Mouse (Mus musculus) cerebellum, postnatal 4 days (tissue): ENCODE measurements around the gene Wapl.
A peak's percentile ranks its signal among the peaks of the same experiment; 100 is the strongest.

ENCODE experiments used
- DNase-seq, 2 experiments: peaks; one replicate each; pipeline ENCODE4 v3.0.0; 2022; ENCODE audit warnings: low spot score in 2 of 2, mixed read lengths in 1 of 2

Gene Wapl

GRCm38 (mm10) chr14:34673395-34674228 lies at the start of gene Wapl:
Wapl (plus strand) TSS chr14:34673928.
- DNase-seq = peak; percentile 91 to 96

GRCm38 (mm10) chr14:34626824-34627223 lies 46.9 kb upstream of the Wapl start:
- no peak for DNase-seq

- no peak for DNase-seq
Observed at GRCm38 (mm10) chr14:34632722-34633448, 40.8 kb upstream of the Wapl start.

- DNase-seq = no peak
Observed at GRCm38 (mm10) chr14:34635192-34635591, 38.5 kb upstream of the Wapl start.

- DNase-seq = no peak
Observed at GRCm38 (mm10) chr14:34635721-34636120, 38.0 kb upstream of the Wapl start.

- DNase-seq = no peak
Observed at GRCm38 (mm10) chr14:34644140-34644539, 29.6 kb upstream of the Wapl start.

GRCm38 (mm10) chr14:34647870-34648475 lies 25.8 kb upstream of the Wapl start:
- no peak for DNase-seq

GRCm38 (mm10) chr14:34657131-34657530 lies 16.6 kb upstream of the Wapl start:
- no peak for DNase-seq

GRCm38 (mm10) chr14:34660351-34660787 lies 13.4 kb upstream of the Wapl start:
- no peak for DNase-seq

GRCm38 (mm10) chr14:34660788-34661591 lies 12.7 kb upstream of the Wapl start:
- DNase-seq = no peak

GRCm38 (mm10) chr14:34661621-34662477 lies 11.9 kb upstream of the Wapl start:
- no peak for DNase-seq

GRCm38 (mm10) chr14:34662478-34662826 lies 11.3 kb upstream of the Wapl start:
- DNase-seq = no peak

GRCm38 (mm10) chr14:34663381-34663780 lies 10.3 kb upstream of the Wapl start:
- DNase-seq = no peak

- no peak for DNase-seq
Observed at GRCm38 (mm10) chr14:34669082-34669481, 4.6 kb upstream of the Wapl start.

GRCm38 (mm10) chr14:34670256-34670655 lies 3.5 kb upstream of the Wapl start:
- no peak for DNase-seq

- DNase-seq = peak in 1 of 2 experiments; percentile 42
Observed at GRCm38 (mm10) chr14:34674229-34674791, 582 bp downstream of the Wapl start.

- no peak for DNase-seq
Observed at GRCm38 (mm10) chr14:34674932-34675331, 1.2 kb downstream of the Wapl start.

- no peak for DNase-seq
Observed at GRCm38 (mm10) chr14:34675347-34675865, 1.7 kb downstream of the Wapl start.

GRCm38 (mm10) chr14:34680815-34681214 lies 7.1 kb downstream of the Wapl start:
- no peak for DNase-seq

- DNase-seq = no peak
Observed at GRCm38 (mm10) chr14:34684989-34685388, 11.3 kb downstream of the Wapl start.
